Mouse (Mus musculus) stomach, postnatal 0 days (tissue): ENCODE measurements around the gene Map3k21.

ENCODE experiments used
- CTCF ChIP-seq: IDR thresholded peaks from 2 replicates; pipeline ENCODE4 v1.5.1; 2016; ENCODE audit warnings: antibody characterized with exemption, low read depth, mild to moderate bottlenecking, moderate library complexity
- EP300 ChIP-seq: optimal IDR thresholded peaks from 2 replicates; pipeline ENCODE3; 2016; ENCODE audit warnings: antibody characterized with exemption

DNA sequence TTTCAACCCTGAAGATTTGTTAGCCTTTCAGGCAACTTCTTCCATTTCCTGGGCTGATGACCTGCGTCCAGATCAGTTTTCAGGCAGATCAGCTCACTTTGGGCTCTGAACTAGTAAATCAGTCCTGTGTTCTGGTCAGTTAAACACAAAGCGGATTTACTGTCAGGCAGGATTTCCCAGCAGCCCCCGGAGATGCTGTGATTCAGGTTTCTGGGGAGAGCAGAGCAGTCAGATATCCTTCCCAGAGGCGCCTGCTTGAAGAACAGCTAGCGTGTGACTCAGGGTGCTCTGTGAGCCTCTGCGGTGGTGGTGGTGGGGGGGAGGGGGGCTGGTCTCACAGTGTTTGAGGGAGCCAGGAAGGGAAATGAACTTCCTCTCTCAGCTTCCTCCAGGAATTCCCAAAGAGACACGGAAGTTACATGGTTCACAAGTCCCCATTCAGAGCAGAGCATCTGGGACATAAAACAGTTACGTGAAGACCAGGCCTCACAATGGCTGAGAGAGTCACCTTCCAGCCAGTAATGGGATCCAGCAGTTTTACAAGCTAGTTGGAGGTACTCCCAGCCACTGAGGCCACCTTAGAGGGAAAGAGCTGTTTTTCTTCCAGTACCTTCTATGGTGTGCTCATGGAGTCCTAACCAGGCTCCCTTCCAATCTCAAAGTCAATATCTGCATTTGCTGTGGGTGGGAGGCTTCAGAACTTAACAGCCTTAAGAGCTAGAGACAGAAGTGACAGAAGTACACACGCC lies 37.6 kb upstream of the Map3k21 start:
- TF ChIP-seq CTCF (no peak), EP300 (no peak)
